Mouse (Mus musculus) kidney, postnatal 4 days (tissue): ENCODE results near the gene Oxct2a.
A peak's percentile ranks its signal among the peaks of the same experiment; 100 is the strongest.
"Not testable (repeated sequence)": the region's sequence is repeated elsewhere in the genome, so short reads cannot be mapped to it uniquely, and the experiment has no call there.

ENCODE experiments used
- DNase-seq, 2 experiments: peaks; one replicate each; pipeline ENCODE4 v3.0.0; 2021; ENCODE audit warnings: mixed read lengths in 2 of 2

Gene Oxct2a

DNA sequence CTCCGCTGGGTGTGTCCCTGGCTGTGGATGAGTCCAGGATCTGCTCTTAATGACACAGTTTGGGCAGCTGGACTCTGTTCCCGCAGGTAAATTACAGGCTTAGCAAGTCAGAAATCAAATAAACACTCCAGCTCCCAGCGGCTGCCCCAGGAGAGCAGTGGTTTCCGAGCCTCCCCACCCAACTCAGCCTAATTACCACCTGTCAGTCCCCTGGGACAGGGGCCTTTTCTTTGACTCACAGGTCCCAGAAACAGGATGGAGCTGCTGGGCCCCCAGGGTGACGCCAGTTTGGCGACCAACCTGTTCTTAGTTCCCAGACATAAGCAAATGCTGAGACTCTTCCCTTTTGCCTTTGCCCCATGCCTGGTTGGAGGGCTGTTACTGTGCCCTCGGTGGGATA lies 11.6 kb downstream of the Oxct2a start:
- DNase-seq: no peak

GRCm38 (mm10) chr4:123308292-123308691 lies 15.1 kb downstream of the Oxct2a start:
- DNase-seq: no peak

- no peak for DNase-seq
Observed at GRCm38 (mm10) chr4:123306999-123307398, 16.4 kb downstream of the Oxct2a start.

GRCm38 (mm10) chr4:123305789-123306188 lies 17.6 kb downstream of the Oxct2a start:
- peak in 1 of 2 experiments; percentile 33 for DNase-seq

GRCm38 (mm10) chr4:123298980-123299670 lies 24.3 kb downstream of the Oxct2a start:
- DNase-seq: no peak

DNA sequence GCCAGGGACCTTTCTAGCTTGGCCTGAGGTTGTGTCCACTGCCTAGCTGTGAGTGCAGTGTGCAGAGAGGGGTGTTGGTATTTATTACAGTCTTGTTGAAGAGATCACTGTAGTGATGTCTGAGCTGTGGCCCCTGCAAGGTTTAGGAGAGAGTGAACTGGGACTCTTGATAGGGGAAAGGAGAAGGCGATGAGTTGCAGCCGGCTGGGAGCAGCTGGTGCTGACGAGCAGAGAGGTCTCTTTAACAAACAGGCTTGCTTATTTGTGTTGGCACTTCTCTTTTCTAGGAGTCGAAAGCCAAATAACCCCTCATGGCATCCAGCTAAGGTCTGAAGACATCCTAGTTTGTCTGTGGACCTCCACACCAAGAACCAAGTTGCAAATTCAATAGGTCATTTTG lies 25.2 kb downstream of the Oxct2a start:
- peak; percentile 43 to 56 for DNase-seq

DNA sequence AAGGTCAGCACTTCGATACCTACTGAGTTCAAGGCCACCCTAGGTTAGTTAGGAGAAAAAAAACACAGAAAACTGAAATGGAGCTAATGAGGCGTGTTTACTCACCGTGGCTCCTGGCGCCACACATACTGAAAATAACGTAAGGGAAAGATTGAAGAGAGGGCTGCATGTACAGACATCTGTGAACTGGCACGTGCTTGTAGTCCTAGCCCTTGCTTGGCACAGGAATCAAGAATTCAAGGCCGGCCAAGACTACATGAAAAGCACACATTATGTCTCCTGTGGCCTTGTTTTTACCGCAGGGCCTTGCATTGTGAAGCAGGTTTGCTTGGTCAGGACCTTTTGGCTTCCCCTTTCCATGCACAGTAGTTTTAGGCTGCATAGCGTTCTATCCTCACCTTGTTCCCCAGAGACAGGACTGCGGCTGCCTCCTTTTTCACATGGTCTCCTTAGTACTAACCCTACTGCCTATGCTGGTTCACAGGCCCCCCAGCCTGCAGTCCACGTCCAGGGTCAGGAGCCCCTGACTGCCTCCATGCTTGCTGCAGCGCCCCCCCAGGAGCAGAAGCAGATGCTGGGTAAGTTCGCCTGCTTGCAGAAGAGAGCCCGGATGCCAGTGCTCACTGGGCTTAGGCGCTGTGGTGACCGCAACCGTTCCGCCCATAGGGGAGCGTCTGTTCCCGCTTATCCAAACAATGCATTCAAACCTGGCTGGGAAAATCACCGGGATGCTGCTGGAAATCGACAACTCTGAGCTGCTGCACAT lies 26.1 kb downstream of the Oxct2a start:
- DNase-seq: no peak

GRCm38 (mm10) chr4:123296148-123296534 lies 27.3 kb downstream of the Oxct2a start:
- no peak for DNase-seq

DNA sequence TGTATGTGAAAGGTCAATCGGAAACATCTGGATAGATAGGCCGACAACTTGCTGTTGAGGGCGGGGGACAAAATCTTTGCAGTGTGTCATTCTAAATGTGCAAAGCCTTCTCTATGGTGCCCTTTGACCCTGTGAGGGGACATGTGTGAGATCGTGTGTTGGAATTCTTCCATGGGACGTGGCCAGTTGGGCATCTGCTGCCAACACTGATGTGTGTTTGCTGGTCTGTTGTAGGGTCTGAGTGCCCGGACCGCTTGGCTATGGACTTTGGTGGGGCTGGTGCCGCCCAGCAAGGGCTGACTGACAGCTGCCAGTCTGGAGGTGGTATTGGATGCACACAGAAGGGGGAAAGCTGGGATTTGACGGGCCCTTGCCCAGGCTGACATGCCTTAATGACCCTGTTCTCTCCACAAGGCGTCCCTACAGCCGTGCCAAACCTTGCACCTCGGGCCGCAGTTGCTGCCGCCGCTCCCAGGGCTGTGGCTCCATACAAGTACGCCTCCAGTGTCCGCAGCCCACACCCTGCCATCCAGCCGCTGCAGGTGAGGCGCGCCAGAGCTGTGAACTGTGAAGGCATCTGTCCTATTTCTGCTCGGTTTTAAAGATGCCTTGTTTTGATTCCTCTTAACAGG lies 27.8 kb downstream of the Oxct2a start:
- no peak for DNase-seq

DNA sequence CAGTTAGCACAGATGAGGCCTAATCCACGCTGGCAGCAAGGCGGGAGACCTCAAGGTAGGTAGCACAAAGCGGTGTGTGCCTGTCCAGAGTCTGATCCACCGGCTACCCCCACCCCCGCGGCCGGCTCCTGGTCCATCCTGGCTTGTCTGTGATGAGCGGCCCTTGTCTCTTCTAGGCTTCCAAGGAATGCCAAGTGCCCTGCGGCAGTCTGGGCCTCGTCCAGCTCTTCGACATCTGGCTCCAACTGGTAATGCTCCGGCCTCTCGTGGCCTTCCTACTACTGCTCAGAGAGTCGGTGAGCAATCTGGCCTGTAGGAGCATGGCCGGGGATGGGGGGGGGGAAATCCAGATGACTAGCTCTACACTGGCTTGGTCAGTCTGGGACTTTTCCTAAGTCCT lies 28.4 kb downstream of the Oxct2a start:
- DNase-seq: not testable (repeated sequence)

- DNase-seq: no peak
Observed at GRCm38 (mm10) chr4:123293661-123294443, 29.6 kb downstream of the Oxct2a start.

GRCm38 (mm10) chr4:123292989-123293388 lies 30.4 kb downstream of the Oxct2a start:
- peak in 1 of 2 experiments; percentile 34 for DNase-seq

GRCm38 (mm10) chr4:123292390-123292789 lies 31.0 kb downstream of the Oxct2a start:
- no peak for DNase-seq

DNA sequence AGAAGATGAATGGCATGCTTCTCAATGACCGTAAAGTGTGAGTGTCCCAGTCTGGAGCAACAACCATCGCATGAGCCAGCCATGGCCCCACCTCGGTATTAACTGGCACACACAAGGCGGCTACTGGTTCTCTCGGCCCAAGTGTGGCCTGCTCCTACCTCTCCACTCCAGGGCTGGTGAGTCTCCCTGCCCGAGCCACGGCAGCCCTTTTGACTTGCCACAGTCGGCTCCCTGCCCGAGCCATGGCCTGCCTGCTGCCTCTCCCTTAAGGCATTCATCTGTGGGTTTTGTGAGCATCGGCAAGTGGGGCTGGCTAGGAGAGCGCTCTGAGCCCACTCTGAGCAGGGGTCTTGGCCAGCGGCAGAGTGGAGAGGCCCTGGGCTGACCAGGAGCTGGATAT lies 34.4 kb downstream of the Oxct2a start:
- no peak for DNase-seq

DNA sequence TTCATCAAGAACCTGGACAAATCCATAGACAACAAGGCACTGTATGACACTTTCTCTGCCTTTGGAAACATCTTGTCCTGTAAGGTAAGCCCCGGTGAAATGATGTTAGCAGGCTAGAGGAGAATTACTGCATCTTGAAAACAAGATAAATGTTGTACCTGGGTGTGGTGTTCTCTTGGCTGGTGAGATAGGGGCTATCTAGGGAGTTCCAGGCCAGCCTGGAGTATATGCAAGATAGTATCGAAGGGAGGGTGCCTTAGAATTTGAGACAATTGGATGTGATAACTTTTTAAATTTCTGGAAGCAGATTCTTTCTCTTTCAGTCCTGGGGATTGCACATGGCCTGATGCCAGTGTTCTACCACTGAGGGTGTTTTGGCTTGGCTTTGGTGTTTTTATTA lies 36.6 kb downstream of the Oxct2a start:
- DNase-seq: no peak

GRCm38 (mm10) chr4:123284731-123285624 lies 38.5 kb downstream of the Oxct2a start:
- DNase-seq: no peak

GRCm38 (mm10) chr4:123283675-123284064 lies 39.8 kb downstream of the Oxct2a start:
- DNase-seq: peak; percentile 28 to 46

DNA sequence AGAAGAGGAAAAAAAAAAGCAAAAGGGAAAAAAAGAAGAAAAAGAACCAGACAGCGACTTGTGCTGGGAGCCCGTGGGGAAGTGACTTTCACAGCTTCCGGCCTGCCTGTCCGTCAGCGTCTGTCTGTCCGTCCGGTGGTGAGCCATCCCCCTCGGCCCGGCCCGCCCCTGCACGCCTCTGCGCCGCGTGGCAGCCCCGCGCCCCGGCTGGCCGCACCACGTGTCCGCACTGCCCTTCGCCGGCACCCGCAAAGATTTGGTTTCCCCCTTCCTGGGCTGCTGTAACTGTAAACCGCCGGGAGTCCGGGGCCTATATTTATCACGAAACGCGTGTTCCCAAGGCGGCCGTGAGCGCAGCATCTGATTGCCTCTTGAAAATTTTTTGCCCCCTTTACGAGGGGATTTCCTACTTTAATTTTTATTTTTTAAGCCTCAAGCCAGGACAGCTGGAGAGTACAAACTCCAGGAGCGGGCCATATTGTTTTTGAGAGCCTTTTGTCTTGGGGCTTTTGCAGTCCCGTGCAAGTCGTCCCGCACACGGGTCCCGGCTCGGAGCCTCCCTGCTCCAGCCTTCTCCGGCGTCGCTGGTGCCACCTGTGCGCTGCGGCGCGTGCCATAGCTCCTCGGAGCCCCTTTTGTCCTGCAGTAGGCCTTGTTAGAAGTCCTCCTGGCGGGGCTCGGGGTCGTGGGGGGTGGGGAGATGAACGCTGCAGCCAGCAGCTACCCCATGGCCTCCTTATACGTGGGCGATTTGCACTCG lies 40.3 kb downstream of the Oxct2a start:
- DNase-seq: peak; percentile 48 to 68

DNA sequence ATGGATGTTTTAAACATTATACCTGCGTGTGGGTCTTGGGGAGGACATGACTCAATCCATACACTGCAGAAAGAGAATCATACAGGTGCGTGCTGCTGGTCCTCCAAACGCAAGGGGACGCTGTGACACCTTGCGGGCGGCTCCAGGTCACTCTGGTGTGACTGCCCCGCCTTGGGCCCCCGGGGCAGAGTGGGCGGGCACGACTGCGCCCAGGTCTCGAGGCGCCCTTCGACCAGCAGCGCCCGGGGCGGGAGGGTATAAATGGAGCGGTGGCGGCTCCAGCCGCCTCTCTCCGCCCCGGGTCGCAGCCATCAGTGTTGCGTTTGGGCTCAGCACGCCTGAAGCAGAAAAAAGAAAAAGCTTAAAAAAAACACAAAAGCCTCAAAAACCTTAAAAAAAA lies 40.9 kb downstream of the Oxct2a start:
- peak; percentile 95 to 96 for DNase-seq

- DNase-seq: no peak
Observed at GRCm38 (mm10) chr4:123280117-123280516, 43.3 kb downstream of the Oxct2a start.
